Mouse (Mus musculus) layer of hippocampus, adult 18-20 months (tissue): ENCODE measurements around the gene Chchd4. TPM values are rescaled to one million over a fixed set of nuclear protein-coding genes. Genes with fewer than 3 reads are reported as not detected.
A peak's percentile ranks its signal among the peaks of the same experiment; 100 is the strongest.
"Not testable (repeated sequence)": the region's sequence is repeated elsewhere in the genome, so short reads cannot be mapped to it uniquely, and the experiment has no call there.

Experiments
- DNase-seq, 2 experiments: peaks; one replicate each; pipeline ENCODE4 v3.0.0; 2022; ENCODE audit warnings: low spot score in 2 of 2
- total RNA-seq, 2 experiments: library from RNA; stranded (reverse); gene quantifications; 2 replicates each; pipeline ENCODE4 v1.2.3; 2021

The Chchd4 gene
- total RNA-seq, 2 experiments from 2014 or later, result 19.9 to 21.6 TPM

DNA sequence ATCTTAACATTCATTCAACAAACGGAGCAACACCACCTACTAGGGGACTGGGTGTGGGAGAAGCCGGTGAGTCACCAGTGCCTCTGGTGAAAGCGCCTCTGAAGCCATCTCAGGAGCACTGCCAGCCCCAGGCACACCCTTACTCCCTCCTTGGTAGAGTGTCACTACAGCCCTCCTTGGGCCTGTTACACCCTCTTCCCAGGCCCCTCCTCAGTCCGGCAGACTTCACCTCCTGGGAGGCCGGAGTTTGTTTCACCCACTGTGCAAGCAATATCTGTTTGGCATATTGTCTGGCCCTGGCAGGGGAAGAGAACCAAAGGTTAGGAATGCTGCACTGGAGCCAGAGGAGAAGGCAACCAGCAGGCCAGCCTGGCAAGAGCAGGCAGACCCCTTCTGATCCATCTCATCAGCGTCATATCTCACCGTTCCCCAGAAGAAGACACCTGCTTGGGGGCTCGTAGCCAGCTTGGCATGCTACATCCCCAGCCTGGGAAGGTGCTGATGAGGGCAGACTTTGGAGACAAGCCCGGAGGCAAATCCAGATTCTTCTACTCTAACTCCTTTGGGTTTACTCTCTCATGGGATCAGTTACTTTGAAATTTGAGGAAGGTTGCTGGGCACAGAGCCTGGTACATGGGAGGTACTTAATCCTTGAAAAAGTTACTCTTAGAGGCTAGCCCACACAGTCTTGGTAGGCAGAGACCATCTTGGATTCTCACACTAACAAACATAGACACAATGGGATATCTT lies 1.3 kb upstream of the Chchd4 start:
- no peak for DNase-seq

- no peak for DNase-seq
These were observed 577 bp upstream of the Chchd4 start for GRCm38 (mm10) chr6:91473805-91474440.

GRCm38 (mm10) chr6:91472319-91472718 lies 1.0 kb downstream of the Chchd4 start:
- DNase-seq, result no peak

GRCm38 (mm10) chr6:91471427-91471826 lies 1.9 kb downstream of the Chchd4 start:
- not testable (repeated sequence) for DNase-seq

DNA sequence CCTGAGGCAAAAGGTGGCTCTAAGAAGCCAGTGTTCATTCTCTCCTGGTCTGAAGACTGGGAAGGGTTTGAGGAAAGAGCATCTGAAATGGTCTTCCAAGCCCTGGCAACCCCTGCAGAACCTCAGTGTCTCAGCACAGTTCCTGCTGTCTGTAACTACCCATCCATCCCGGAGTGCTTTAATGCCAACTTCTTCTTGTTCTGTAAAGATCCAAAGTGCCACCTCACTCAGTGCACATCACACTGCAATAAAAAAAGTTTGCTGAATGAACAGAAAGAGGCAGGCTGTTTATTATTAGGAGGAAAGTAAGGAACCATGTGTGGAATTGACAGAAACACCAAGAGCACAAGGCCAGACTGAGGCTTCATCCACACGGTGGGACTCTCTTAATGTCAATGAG lies 2.6 kb downstream of the Chchd4 start:
- no peak for DNase-seq

DNA sequence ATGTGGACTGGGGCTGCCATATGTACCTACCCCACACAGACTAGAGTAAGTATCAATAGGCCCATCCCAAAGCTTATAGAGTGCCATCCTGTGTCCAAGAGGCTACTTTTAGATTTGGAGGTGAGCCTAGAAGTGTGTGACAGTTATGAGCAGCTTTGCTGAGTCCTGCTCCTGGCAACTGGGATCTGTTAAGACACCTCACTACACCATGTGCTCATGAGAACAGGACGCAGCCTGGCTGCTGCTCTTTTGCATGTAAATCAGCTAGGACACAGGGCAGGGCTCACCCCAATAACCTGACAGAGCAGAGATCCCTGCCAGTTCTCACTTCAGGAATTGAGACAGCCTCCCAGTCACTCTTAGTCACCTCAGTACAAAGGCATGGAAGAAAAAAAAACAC lies 6.2 kb downstream of the Chchd4 start:
- no peak for DNase-seq

DNA sequence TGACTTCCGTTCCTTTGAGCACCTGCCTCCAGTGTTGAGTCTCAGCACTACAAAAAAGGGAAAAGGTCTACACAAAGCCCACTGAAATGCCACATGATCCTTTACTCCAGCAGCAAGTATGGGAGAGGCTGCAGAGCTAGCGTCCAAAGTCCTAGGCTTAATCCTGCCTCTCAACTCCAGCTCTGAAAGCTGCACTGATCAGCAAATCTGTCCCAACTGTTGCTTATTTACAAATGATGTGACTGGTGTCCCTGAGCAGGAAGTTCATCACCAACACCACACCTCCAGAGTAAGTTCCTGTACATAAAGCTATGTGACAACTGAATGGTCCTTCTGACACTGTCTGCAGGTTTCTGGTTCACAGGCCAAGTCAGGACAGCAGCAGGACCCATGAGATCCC lies 7.6 kb downstream of the Chchd4 start:
- no peak for DNase-seq

DNA sequence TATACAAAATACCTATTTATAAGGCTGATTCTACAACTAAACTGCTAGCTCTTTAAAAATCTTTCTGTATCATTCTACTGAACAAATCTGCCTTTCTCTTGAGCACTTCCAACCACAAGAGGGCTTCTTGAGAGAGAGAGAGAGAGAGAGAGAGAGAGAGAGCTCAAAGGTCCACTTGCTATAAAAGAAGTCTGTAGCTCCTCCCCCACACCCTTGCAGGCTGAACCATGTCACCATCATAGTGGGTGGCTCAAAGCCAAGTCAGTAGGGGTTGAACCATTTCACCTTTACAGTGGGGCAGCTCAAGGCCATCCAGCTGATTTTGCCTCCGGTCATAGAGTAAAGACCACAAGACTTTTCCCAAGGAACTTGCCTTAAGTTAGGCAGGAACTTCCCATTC lies 13.9 kb downstream of the Chchd4 start:
- DNase-seq, result no peak

DNA sequence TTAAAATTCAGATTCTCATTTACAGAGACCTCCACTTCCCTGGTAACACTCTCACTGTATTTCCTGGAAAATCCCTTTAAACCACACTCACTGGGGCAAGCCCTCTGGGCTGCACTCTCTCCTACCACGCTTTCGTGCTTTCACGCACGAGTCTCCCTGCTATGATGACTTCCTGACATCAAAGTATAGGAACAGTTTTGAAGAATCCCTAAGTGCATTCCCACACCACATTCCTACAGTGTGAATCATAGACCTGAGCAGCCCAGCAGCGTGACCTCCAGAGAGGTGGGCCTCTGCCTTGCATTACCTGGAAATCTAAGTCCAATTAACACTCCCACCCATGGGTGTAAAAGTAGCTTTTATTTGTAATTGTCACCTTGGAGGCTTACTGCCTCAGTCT lies 18.8 kb downstream of the Chchd4 start:
- no peak for DNase-seq

DNA sequence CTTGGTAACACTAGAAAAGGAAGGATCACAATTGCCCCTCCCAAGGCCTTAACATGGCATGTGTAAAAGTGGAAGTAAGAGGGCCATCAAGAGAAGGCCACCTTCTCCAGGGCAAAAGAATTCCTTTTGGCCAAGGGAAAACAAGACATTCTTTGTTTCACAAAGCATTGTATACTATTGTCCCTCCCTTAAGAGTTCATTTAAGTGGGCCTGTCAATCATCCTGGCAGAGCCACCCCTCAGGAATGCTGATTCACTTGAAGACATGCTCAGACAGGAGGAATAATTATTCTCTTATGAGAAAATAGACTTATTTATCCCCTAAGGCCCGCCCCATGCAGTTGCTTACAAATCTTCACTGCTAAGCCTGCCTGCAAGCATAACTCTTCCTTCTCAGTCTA lies 21.3 kb downstream of the Chchd4 start:
- no peak for DNase-seq

- DNase-seq, result no peak
These were observed 23.7 kb downstream of the Chchd4 start for GRCm38 (mm10) chr6:91449472-91450225.

- no peak for DNase-seq
These were observed 28.0 kb downstream of the Chchd4 start for GRCm38 (mm10) chr6:91445316-91445715.

DNA sequence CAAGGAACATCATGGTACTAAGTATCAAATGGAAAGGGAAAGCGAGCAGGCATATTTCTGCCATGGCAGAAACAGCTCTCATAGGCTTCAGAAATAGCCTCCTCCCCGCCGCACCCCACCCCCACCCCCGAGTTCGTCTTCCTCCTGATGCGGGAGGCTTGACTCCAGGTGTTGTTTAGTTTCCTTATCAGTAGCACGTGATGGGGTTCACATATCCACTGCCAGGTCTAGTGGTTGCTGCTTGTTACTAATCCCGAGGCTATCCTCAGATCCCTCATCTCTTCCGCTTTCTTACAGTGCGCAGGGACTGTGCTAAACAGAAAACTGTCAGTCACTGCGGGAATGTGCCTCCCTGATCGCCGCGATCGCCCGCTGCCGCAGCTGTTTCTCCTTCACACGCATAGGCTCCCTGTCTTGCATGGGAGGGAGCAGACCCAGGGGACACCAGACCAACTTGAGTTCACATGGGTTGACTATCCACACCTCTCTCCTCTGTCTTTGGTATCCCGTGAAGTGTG lies 32.1 kb downstream of the Chchd4 start:
- DNase-seq, result peak in 1 of 2 experiments; percentile 7

GRCm38 (mm10) chr6:91440474-91441144 lies 32.7 kb downstream of the Chchd4 start:
- DNase-seq, result peak; percentile 95 to 99

GRCm38 (mm10) chr6:91424151-91424550 lies 49.2 kb downstream of the Chchd4 start:
- DNase-seq, result no peak

- no peak for DNase-seq
These were observed 51.7 kb downstream of the Chchd4 start for GRCm38 (mm10) chr6:91421629-91422028.

GRCm38 (mm10) chr6:91417291-91417845 lies 56.0 kb downstream of the Chchd4 start:
- no peak for DNase-seq

GRCm38 (mm10) chr6:91416146-91416545 lies 57.2 kb downstream of the Chchd4 start:
- DNase-seq, result no peak

GRCm38 (mm10) chr6:91414890-91415289 lies 58.5 kb downstream of the Chchd4 start:
- peak in 1 of 2 experiments; percentile 56 for DNase-seq
